Mouse (Mus musculus) midbrain, embryonic 15.5 days (tissue): ENCODE measurements at regions not wholly inside any gene's neighbourhood (a gene's known extent, or its start where the extent isn't known, plus 50 kb on each side); places are given as distances from the start of the nearest gene placed in this dataset.

Experiments
- ATAC-seq: fragments of 200-750 bp; cut with Nextera tagmentation; replicated peaks from 2 replicates; pipeline ENCODE4 v1.8.0; 2017; ENCODE audit warnings: moderate TSS enrichment
- H3K27ac ChIP-seq: fragments of 300-500 bp; sonication (generic); 2 replicates; pipeline ENCODE4 v1.5.1; 2015; ENCODE audit warnings: mild to moderate bottlenecking, inconsistent platforms
- H3K27me3 ChIP-seq: fragments of 300-500 bp; sonication (generic); replicated peaks from 2 replicates; pipeline ENCODE4 v1.6.1; 2015; ENCODE audit warnings: inconsistent platforms
- H3K36me3 ChIP-seq: fragments of 300-500 bp; sonication (generic); replicated peaks from 2 replicates; pipeline ENCODE4 v1.6.1; 2015; ENCODE audit warnings: inconsistent platforms
- H3K4me1 ChIP-seq: fragments of 300-500 bp; sonication (generic); 2 replicates; pipeline ENCODE4 v1.6.1; 2015; ENCODE audit warnings: inconsistent platforms
- H3K4me2 ChIP-seq: fragments of 300-500 bp; sonication (generic); 2 replicates; pipeline ENCODE4 v1.6.1; 2015; ENCODE audit warnings: inconsistent platforms, mild to moderate bottlenecking, moderate library complexity
- H3K4me3 ChIP-seq: fragments of 300-500 bp; sonication (generic); 2 replicates; pipeline ENCODE4 v1.5.1; 2015; ENCODE audit warnings: mild to moderate bottlenecking, inconsistent platforms
- H3K9ac ChIP-seq: fragments of 300-500 bp; sonication (generic); 2 replicates; pipeline ENCODE4 v1.6.1; 2015; ENCODE audit warnings: mild to moderate bottlenecking, inconsistent platforms
- H3K9me3 ChIP-seq: fragments of 300-500 bp; sonication (generic); 2 replicates; pipeline ENCODE4 v1.6.1; 2016; ENCODE audit warnings: inconsistent platforms
- WGBS: fragments of 180-500 bp; shearing (Covaris S2); methylation state at CpG from one replicate; pipeline ENCODE4 v1.1.7; 2015; ENCODE audit warnings: mixed read lengths; 5-methylcytosine and 5-hydroxymethylcytosine counted together

- no peak for ATAC-seq
- Histone ChIP-seq H3K36me3 (no peaks in the 10 kb centered on the region), H3K9ac (no peak overlapping the region), H3K27me3 (no peaks in the 10 kb centered on the region), H3K27ac (no peak overlapping the region), H3K4me3 (no peak overlapping the region), H3K4me2 (no peak overlapping the region), H3K9me3 (no peaks in the 10 kb centered on the region), H3K4me1 (no peaks in the 10 kb centered on the region)
- WGBS: 69% methylated on average over 7 of the region's 7 CpGs
Observed at GRCm38 (mm10) chr3:70313119-70313868, 305.9 kb downstream of the Otol1 start.

GRCm38 (mm10) chr3:70314239-70314638 lies 306.8 kb downstream of the Otol1 start:
- no peaks in the 10 kb centered on the region for H3K27me3 ChIP-seq
- no peaks in the 10 kb centered on the region for H3K4me1 ChIP-seq
- WGBS: 87% methylated on average over 4 of the region's 4 CpGs
- no peak overlapping the region for H3K27ac ChIP-seq
- H3K9ac ChIP-seq: no peak overlapping the region
- ATAC-seq: no peak
- H3K9me3 ChIP-seq: no peaks in the 10 kb centered on the region
- H3K36me3 ChIP-seq: no peaks in the 10 kb centered on the region
- H3K4me2 ChIP-seq: no peak overlapping the region
- H3K4me3 ChIP-seq: no peak overlapping the region

GRCm38 (mm10) chr3:70318377-70318776 lies 311.0 kb downstream of the Otol1 start:
- no peak for ATAC-seq
- Histone ChIP-seq H3K36me3 (no peaks in the 10 kb centered on the region), H3K4me1 (no peaks in the 10 kb centered on the region), H3K27ac (no peak overlapping the region), H3K27me3 (no peaks in the 10 kb centered on the region), H3K4me2 (no peak overlapping the region), H3K9me3 (no peaks in the 10 kb centered on the region), H3K9ac (no peak overlapping the region), H3K4me3 (no peak overlapping the region)
- 84% methylated on average over 2 of the region's 2 CpGs for WGBS

GRCm38 (mm10) chr3:70319139-70319538 lies 311.7 kb downstream of the Otol1 start:
- WGBS: 88% methylated on average over 3 of the region's 3 CpGs
- no peak overlapping the region for H3K4me3 ChIP-seq
- H3K4me1 ChIP-seq: no peaks in the 10 kb centered on the region
- no peaks in the 10 kb centered on the region for H3K27me3 ChIP-seq
- no peaks in the 10 kb centered on the region for H3K36me3 ChIP-seq
- no peak overlapping the region for H3K4me2 ChIP-seq
- no peaks in the 10 kb centered on the region for H3K9me3 ChIP-seq
- H3K27ac ChIP-seq: no peak overlapping the region
- no peak for ATAC-seq
- H3K9ac ChIP-seq: no peak overlapping the region

GRCm38 (mm10) chr3:70321161-70321657 lies 313.8 kb downstream of the Otol1 start:
- Histone ChIP-seq H3K27ac (no peak overlapping the region), H3K4me1 (no peaks in the 10 kb centered on the region), H3K9me3 (no peaks in the 10 kb centered on the region), H3K36me3 (no peaks in the 10 kb centered on the region), H3K4me2 (no peak overlapping the region), H3K4me3 (no peak overlapping the region), H3K9ac (no peak overlapping the region), H3K27me3 (no peaks in the 10 kb centered on the region)
- no peak for ATAC-seq

GRCm38 (mm10) chr3:70324692-70325091 lies 317.3 kb downstream of the Otol1 start:
- Histone ChIP-seq H3K4me3 (no peak overlapping the region), H3K9me3 (no peaks in the 10 kb centered on the region), H3K4me2 (no peak overlapping the region), H3K36me3 (no peaks in the 10 kb centered on the region), H3K9ac (no peak overlapping the region), H3K4me1 (no peaks in the 10 kb centered on the region), H3K27ac (no peak overlapping the region), H3K27me3 (no peaks in the 10 kb centered on the region)
- no peak for ATAC-seq
- 87% methylated on average over 2 of the region's 2 CpGs for WGBS
